Mouse (Mus musculus) CD4-positive, CD25-positive, alpha-beta regulatory T cell, adult 2 months (primary cell): ENCODE results near the gene Htr3a.

ENCODE experiments used
- DNase-seq: peaks from one replicate; pipeline ENCODE4 v3.0.0-alpha.2; 2012; ENCODE audit warnings: low read depth, low spot score

Htr3a gene

DNA sequence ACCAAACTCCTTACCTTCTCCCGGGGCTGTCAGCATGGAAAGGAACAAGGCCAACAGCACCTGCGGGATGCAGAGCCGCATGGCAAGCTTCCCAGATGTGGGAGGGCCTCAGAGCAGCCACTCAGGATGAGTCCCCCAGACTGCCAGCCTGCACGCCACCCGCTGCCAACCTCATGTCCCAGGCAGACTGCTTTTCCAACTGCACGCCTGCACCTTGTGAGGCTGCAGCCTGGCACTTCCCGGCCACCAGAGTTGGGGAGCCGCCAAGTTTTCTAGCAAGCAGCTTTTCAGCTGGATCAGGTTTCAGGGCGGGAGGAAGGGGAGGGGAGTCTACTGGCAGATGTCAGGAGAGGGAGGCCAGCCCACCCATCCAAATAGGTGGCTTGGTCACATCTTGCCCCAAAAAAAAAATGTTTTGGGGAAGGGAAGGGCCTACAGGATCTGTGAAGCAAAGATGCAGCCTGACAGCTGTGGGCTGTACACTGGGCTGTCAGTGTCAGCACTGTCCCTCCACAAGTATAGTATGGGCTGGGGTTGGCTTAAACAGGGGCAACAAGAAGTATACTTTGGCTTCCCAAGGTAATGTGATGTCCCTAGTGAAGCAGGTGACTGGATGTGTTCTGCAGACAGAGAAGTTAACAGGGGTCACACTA lies at the start of gene Htr3a:
TSS of gene Htr3a (minus strand) at position 215 of the 653 bp plus-strand sequence.
- DNase-seq, result no peak

DNA sequence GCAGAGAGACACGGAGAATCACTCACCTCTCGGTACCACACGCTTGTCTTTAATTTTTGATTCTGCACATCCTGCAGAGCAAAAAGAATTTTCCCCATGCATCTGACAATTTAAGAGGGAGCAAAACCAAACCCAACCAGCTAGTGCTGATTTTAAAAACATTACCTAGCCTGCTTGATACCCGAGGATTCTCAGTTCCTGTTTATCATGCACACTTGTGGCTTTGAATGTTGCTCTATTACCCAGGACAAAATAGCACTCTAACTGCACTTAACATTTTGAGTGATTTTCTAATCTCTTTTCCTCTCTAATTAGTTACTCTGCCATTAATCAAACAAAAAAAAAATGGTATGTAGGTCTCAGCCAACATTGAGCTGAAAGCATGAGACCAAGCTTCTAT lies 36.7 kb upstream of the Htr3a start:
- no peak for DNase-seq

DNA sequence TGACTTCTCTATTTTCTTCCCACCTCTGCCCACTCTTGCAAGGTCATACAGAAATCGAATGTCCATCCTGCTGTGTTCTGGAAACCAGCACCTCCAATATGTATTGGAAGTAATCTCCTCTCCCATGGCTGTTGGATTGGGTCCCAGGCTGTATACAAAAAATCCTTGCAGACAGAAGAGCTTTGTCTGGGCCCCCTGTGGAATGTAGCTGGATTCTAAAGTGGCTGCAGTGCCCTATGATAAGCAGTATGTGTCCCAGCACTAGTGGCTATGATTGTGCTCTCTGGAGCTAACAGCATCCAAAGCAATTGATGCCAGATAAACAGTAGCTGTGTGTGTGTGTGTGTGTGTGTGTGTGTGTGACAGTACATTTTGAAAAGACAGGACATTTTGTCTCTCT lies 31.4 kb upstream of the Htr3a start:
- DNase-seq, result no peak

DNA sequence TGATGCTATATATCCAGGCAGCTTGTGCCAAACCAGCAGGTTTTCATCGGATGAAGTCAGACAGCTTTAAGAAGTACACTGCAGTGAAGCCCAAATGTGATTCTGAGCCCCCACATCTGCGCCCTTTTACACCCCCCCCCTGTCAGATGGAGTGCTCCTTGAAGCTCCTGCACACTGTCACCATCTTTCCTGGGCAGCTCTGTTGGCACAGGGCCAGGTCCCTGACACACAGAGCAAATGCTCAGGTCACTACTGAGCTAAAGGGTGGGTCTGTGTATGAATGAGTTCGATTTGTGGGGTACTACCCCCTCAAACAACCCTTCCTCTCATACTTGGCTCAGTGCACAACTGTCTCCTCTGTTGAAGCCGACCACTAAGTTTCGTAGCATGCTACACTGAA lies 18.5 kb upstream of the Htr3a start:
- no peak for DNase-seq

DNA sequence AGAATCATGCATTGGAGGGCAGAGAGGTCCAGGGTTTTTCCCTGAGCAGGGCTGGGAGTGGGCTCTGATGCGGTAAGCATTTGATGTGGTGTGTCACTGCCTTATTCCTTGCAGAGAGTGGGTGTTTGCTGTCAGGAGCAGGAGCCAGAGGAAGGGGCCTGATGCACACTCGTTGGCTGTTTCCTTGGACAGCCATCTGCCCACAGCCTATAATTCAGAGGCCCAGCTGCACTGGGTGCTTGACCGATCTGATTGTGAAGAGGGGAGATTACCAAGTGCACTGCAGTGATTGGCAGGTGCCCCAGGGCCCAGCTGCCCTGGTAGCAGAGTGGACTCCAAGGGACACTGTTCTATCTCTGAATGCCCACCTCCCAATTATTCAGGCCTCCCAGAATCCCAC lies 17.9 kb upstream of the Htr3a start:
- DNase-seq, result no peak

DNA sequence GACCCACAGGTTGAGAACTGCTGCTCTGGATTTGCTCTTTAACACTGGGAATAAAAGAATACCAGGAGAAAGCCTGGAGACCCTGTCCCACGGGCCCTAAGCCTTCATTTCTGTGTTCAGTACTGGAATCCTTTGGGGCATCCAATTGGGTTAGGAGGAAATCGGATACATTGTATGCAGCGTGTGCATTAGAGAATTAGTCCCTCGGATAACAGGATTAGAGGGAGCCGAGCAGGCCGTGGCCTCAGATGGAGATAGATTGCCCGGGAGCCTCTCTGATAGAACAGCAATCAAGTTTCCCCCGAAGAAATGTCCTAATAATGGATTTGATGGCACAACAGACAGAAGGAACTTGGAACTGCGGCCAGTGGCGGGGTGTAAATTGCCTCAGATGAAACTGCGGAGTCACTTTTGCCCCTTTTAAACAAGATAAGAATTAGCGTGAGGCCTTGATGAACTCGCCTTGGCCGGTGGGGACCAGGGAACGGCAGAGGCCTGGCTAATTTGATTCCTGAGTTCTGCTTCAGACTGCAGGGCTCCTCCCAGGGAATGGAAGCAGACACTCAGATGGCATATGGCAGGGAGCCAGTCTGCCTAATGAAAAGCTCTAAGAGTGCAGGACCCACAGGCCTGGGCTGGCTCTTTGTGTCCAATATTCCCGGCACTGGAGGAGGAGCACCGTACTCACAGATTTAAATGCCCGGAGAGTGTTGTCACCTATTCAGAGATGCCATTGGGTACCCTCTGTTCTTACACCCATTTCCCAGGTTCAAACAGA lies 5.3 kb upstream of the Htr3a start:
- no peak for DNase-seq

DNA sequence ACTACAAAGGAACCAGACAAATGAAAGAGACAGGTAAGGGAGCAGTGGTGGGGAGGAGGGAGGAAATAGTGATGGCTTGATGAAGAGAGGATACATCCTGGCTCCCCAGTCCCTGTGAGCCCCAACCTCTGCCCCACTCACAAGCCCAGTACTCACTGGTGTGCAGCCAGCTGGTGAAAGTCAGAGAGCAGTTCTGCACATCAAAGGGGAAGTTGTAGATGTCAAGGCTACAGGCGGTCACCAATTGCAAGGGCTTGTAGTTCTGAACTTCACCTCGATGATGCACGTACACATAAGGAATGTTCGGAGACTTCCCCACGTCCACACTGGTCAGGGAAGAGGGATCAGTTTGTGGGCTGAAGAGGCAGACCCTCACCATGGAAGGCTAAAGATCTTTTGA lies 6.5 kb downstream of the Htr3a start:
- no peak for DNase-seq

DNA sequence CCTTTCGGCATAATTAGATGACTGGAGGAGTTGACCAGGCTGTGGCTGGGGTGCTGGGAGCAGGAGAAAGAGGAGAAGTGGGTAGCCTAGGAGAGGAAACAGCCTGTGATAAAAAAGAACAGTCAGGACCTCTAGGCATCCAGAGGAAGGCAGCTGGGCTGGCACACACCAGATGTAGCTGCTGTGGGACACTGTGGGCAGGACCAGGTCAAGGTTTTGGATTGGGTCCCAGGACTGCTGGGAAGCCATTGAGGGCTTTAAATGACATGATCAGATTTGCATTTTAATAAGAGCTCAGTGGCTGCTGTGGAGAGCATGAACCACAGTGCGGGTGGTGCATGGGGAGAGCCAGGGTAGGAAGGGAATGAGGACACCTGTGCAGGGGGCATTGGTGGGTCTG lies 7.1 kb downstream of the Htr3a start:
- DNase-seq, result no peak

DNA sequence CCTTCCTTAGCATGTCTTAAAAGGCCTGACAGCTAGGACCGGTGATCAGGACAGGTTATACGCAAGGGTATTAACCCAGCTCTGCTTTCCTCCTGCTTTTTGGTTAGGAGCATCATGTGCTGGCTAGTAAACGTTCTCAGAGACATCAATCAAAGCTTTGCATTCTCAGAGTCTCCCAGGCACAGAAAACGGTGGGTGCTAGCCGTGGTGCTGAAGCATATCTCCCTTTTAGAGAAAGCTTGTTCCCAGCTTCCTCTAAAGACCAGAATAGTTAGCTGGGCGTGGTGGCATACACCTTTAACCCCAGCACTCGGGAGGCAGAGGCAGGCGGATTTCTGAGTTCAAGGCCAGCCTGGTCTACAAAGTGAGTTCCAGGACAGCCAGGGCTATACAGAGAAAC lies 12.3 kb downstream of the Htr3a start:
- DNase-seq, result no peak

DNA sequence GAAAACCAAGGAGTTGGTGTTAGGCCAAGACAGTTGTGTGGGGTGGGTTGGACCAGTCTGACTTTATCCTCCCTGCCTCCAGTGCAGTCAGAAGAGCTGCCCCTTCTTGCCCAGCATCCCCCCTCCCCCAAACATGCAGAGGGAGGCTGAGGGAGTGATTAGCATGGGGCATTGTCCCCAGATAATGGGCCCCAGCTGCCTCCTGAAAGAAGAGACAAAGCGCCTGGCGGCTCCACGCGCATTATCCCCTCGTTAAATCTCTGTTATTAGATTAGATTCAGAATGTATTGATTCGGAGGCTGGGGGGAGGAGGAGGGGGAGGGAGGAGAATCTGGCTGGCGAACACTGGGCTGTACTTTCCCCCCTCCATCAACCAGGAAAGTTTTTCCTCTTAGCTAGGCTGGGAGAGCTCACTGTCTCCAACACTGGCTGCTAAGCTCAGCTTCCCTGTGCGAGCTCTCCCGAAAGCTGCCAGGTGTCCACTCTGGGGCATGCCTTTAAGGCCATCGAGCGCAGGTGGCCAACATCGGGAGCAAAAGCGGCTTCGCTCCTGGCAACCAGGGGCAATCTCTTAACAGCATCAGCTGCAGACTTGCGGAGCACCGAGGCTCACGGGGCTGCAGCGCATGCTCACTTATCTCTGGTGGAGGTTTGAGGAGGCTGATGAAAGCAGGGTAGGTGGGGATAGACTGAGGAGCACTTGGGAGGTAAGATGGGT lies 14.9 kb downstream of the Htr3a start:
- DNase-seq, result no peak

DNA sequence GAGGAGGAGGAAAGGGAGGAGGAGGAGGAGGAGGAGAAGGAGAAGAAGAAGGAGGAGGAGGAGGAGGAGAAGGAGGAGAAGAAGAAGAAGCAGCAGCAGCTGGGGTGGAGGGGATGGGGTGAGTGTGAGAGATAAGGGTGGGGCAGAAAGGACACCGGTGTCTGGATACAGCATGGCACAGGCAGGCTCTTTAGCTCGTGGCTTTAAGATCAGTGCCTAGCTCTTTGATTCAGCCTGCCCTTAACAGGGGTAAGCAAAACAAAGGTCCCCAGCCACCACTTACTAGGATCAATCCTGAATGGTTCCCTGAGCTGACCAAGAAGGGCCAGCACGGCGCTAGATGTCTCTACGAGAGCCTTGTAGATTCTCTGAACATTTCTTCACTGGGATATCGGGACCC lies 16.1 kb downstream of the Htr3a start:
- DNase-seq, result no peak

DNA sequence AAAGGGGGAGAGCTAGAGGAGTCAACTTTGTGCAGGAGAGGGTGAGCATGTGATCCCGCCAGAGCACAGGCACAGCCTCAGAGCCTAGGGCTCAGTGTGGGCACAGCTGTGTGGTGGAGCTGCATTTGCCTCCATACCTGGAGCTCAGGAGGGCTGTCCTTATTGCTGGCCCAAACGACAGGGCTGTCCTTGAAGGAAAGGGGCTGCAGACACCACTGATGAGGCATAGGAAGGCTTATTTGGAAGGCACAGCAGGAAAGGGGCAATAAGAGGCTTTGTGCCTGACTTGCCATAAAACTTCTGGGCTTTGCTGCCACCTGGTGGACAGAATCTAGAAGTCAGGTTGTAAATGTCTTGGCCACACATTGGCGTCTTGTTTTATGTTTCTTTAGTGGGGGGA lies 16.9 kb downstream of the Htr3a start:
- peak; percentile 72 for DNase-seq

DNA sequence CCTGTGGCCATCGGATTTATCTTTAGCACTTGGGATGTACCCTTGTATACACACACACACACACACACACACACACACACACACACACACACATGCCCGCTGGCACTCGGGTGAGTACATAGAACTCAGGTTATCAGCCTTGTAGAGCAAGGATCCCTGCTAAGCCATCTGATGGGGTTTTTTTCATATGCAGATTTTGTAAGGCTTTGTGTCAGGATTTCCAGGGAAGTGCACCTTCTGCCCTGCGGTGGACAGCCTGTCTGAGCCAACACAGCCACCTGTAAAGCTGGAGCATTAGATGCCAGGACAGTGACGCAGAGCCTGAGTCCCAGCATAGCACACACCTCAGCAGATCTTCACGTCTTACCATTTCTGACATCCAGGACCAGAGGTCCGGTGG lies 21.8 kb downstream of the Htr3a start:
- no peak for DNase-seq

DNA sequence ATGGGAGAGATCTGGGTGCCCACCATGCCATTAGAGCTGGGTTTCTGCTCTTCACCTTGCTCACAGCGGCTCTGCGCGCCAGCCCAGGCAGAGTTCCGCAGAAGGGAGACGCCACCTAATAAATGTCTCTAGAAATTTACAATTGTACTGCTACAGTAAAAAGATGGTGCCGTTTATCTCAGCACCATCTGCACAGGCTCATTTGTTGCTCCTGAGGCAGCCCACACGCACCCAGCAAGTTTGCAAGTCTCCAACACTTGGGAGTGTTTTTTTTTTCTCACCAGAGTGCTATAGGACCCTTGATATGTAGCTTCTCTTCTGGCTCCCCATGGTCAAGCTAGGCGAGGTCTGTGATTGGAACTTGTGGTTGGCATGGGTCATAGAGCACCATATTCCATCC lies 38.0 kb downstream of the Htr3a start:
- DNase-seq, result no peak

DNA sequence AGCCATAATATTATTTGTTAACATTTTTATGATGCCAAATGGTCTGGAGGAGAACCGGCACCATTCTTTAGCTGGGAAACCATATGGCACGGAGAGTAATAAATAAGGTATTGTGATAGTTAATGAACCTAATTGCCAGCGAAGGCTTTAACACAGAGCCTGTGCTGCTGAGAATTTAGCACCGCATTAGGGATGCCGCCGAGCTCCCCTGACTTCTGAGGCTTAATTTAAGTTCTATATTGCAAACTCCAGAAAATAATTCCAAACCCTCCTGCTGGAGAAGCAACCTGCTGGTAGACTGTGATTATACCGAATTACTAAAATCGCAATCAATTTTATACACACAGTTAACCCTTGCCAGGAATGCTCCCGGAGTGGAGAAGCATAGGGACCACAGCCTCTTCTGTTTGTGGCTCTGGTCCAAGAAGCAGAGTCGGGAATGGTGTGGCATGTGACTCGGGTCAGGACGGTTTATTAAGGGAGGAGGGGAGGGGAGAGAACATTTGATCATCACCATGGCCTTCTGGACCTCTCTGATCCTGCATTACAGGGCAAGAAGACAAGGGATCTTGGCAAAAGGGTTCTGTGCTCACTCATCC lies 44.3 kb downstream of the Htr3a start:
- DNase-seq, result no peak

DNA sequence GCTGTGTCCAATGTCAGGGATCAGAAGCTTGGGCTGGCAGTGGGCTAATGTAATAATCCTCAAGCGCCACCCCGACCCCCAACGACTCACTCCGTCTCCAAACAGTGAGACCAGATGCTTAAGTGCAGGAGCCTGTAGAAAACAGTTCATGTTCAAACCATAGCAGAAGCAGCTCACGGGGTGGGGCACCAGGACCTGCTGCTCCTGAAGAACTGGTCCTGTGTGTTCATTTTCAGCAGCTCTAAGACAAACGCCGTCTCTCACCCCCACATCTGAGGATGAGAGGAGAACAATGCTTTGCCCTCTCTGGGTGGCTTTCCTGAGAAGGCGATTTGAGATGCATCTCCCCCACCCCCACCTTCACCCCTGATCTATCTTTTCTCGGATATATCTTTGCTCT lies 45.7 kb downstream of the Htr3a start:
- no peak for DNase-seq

DNA sequence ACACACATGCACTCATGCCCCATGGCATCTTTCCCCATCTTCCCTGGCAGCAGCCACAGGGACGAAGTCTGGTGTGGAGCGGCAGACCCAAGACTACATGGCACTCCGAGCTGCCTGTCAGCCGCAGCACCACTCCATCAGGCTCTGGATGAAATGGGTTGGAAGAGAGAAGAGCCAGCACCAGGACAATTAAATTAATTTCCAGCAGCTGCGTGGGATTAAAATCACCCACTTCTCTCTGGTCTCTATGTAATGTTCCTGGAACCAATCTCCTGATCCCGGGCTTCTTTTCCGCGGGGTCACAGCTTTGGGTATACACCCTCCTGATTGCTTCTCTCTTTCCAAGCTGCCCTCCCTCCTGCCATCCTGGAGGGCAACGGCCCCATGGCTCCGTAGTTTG lies 49.4 kb downstream of the Htr3a start:
- DNase-seq, result no peak

DNA sequence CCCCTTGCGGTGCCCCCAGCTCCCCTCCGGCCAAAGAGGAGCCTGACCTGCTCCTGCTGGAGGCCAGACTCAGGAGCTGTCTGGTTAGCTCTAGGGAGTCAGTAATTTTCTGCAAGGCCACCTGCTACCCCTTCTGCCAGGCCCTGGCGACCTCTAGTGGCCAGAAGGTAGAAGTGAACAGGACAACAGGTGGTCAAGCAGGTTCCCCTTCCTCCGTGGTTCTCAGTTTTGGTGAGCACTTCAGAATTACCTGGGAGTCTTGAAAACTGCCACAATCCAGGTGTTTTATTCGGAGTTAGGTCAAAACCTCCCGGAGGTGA lies 50.4 kb downstream of the Htr3a start:
- peak; percentile 69 for DNase-seq

DNA sequence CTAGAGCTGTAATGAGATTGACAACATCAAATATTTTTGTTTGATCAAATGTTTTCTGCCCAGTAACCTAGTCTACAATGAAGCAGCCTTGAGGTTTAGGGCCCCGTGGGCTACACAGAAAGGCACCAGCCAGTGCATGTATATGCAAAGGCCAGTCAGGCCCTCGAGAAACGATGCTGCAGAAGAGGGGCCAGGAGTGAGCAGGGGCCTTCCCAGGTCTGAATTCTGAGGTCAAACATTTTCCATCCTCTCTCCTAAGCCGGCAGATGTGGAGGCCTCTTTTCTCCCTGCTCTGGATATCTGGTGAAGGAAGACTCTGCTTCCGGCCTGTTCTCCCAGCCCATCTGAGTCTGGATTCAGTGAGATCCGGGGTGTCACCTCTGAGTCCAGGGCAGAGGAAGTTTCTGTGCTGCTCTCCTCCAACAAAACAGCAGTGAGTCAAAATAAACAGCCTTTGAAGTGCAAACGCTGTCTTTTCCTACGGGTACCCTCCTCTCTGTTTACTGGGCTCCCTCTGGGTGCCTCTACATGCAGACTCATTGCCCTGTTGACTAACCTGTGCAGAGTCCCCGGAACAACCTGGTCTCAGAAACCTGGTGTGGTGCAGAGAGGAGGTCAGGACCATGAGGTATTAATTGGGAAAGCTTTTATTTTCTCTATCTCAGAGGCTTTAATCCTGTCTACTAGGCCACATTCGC lies 50.9 kb downstream of the Htr3a start:
- no peak for DNase-seq

DNA sequence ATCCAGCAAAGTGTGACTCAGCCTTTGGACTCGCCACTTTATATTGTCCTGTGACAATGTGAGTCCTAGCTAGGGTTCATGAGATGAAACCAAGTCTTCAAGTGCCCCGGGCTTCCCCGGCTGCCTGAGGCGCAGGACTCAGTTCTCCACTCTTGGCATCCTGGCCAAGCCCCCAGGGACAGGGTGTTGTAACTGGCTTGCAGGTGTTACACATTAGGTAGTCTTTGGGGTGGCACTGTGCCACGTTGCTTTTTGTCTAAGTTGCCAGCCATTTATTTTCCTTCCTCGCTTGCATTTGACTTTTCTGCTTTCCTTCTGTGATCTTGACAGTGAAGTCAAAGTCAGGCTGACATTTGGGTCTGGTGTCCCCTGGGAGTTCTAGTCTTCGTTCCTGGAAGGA lies 53.0 kb downstream of the Htr3a start:
- no peak for DNase-seq

DNA sequence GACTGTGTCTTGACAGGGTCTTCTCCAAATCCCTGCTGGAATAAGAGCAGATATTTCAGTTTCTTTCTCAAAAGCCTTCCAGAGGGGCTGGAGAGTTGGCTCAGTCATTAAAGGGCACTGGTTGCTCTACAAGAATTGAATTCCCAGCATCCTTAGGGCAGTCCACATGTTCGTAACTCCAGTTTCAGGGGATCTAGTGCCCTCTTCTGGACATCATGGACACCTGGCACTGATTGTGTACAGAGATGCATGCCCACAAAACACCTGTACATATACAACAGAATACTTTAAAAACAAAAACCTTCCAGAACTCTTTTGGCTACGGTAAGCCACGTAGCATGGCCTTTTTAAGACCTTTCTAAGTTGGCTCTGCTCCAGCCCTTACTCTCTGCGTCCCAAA lies 54.7 kb downstream of the Htr3a start:
- DNase-seq, result no peak

DNA sequence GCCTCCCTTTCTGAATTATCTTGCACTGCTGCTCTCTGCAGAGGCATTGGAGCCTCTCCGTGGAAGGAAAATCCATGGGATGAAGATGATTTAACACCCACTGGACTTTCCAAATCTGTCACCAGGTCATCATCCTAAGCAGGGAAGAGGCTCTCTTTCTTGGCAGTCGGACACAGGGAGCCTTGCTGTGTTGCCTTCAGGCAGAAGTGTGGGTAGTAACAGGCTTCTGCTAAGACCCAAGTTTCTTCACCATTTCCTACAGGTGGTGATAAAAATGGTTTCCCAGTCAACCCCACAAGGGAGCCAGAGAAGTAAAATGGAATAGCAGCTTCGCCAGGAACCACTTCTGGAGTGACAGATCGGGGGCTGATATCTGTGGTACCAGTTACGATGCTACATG lies 61.4 kb downstream of the Htr3a start:
- no peak for DNase-seq
